Mouse (Mus musculus) thymus, adult 2 months (tissue): ENCODE measurements around the gene Dgcr6.

Experiments
- CTCF ChIP-seq: fragments of 200-500 bp; IDR thresholded peaks from 2 replicates; pipeline ENCODE4 v1.5.1; 2012; ENCODE audit warnings: mild to moderate bottlenecking, control low read depth, low read length, moderate library complexity, borderline replicate concordance; ENCODE audit not compliant: control insufficient read depth, poor library complexity, insufficient read depth; ENCODE audit errors: extremely low read depth
- POLR2A ChIP-seq: fragments of 200-500 bp; IDR thresholded peaks from 2 replicates; pipeline ENCODE4 v1.6.1; 2012; ENCODE audit warnings: mild to moderate bottlenecking, low read length, control low read depth, moderate library complexity; ENCODE audit not compliant: control insufficient read depth, poor library complexity, insufficient read depth; ENCODE audit errors: extremely low read depth

- TF ChIP-seq POLR2A, result no peak
- no peak for TF ChIP-seq CTCF
Observed at GRCm38 (mm10) chr16:18079300-18079699, 26.6 kb downstream of the Dgcr6 start.
